Mouse (Mus musculus): ENCODE measurements at regions not wholly inside any gene's neighbourhood (a gene's known extent, or its start where the extent isn't known, plus 50 kb on each side); places are given as distances from the start of the nearest gene placed in this dataset.
"Not testable (repeated sequence)": the region's sequence is repeated elsewhere in the genome, so short reads cannot be mapped to it uniquely, and the experiment has no call there.

DNA sequence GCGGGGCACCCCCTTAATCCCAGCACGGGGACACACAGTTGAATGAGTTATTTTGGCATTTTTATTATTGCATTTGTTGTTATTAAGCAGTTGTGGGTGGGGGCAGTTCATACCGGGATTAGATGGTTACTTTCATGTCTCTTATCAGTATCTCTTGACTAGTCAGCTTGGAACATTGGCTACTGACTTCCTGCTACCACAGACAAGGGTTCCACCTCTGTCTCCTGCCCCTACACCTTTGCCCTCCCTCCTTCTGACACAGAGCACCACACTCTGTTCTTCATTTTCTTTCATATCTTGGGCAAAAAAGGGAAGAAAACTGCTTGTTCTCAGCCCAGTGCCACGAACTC, 99.1 kb upstream of the Cpsf6 start:
- DNase-seq (ENCODE audit: low spot score in 2 of 2): no peak

- DNase-seq (ENCODE audit: low spot score in 2 of 2): no peak
These were observed 98.6 kb upstream of the Cpsf6 start for GRCm38 (mm10) chr10:117478202-117478930.

DNA sequence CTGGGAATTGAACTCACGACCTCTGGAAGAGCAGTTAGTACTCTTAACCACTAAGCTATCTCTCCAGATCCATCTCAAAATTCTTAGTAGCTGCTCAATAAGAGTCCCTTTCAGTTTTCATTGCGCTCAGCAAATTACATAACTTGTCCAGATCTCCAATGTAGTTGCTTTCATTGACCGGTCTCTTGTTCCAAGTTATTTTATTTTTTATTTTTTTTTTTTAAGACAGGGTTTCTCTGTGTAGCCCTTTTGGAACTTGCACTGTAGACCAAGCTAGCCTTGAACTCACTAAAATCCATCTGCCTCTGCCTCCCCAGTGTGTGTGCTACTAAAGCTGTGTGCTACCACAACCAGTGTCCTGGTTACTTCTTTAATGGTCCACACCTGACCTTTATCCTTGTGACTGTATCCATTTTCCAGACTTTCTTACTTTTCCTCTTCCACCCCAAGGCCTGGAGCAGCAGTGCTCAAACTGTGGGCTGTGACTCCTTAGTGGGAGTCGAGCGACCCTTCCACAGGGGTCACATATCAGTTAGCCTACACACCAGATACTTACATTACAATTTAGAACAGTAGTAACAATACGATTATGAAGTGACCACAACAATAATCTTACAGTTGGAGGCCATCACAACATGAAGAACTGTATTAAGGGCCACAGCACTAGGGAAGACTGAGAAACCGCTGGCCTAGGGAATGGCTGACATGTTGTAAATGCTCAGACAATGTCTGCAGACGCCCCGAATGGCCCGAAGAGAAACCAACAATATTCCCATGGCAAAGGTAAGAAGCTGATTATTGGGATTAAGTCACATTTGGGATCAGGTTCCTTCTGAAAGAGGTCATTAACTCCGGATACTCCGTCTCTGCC, 97.8 kb upstream of the Cpsf6 start:
- no peak for DNase-seq (ENCODE audit: low spot score in 2 of 2)

DNA sequence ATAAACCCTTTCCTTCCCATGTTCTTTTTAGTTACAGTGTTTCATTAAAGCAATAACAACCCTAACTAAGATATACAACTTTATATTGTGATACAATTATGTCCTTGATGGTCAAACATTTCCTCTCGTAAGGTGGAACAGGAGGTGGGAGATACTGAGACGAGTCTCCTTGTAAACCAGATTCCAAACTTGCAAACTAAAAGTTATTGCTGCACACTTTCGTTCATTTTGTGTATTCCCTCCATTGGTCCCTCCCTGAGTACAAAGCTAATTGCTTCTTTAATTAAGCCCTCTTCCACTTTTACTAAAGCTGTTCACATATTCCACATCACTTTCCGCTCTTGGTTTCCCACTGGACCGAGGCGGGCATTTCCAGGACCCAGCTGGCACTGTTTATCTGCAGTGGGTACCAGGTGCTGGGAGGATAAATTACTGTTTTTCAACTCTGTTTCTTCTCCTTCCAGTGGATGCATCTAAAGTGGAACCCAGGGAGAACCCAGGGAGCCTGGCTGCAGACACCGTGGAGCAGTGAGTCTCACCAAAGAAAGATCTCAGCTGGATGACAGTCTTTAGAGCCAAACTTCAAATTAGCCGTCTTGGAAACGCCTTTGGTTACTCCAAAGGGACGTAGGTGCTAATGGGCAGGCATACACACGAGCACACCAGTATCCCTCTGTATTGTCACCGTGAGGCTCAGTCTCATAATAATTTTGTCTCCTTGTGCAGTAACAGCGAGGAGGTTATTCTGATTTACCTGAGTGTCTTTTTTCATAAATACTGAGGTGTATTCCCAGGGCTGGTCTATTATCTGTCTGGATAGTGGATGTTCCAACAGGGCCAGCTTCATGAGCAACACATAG, 95.5 kb upstream of the Cpsf6 start:
- no peak for DNase-seq (ENCODE audit: low spot score in 2 of 2)

DNA sequence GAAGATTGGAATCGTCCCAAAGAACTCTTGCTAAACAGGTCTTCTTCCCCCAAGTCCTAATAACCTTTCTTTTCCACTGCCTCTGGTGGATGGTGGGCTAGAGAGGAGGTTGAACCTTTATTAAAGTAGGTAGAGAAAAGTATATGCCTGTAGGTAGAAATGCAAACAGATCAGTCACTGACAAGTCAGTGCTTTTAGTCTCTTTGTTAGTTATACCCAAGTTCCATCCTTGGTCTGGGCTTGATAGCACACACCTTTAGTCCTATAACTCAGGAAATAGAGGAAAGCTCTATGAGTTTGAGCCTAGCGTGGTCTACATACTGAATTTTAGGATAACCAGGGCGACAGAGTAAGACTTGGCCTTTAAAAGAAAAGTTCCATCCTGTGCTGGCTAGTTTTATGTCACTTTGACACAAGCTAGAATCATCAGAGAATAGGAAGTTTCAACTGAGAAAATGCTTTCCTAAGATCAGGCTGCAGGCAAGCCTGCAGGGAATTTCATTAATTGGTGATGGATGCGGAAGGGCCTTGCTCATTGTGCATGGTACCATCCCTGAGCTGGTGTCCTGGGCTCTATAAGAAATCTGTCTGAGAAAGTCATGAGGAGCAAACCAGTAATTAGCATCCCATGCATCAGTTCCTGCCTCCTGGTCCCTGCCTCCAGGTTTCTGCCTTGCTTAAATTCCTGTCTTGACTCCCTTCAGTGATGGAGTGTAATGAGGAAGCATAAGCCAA, 94.7 kb upstream of the Cpsf6 start:
- no peak for DNase-seq (ENCODE audit: low spot score in 2 of 2)

GRCm38 (mm10) chr10:117473471-117473870, 93.7 kb upstream of the Cpsf6 start:
- DNase-seq (ENCODE audit: low spot score in 2 of 2): no peak

DNA sequence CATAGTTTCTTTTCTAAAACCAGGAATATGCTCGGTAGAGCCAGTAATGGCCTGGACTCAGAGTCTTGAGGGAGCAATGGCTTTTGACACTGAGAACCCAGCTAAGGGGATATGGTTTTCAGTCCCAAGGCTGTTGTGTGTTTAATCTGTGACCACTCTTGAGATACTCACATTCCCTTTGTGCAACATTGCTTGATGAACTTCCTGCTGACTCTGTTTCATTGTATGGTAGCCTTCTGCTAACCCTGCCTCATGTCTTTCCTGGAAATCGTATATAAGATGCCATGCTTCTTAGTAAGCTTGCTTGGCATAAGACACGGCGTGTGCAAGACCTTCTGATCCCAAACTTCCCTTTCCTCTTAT, 92.7 kb upstream of the Cpsf6 start:
- no peak for DNase-seq (ENCODE audit: low spot score in 2 of 2)

DNA sequence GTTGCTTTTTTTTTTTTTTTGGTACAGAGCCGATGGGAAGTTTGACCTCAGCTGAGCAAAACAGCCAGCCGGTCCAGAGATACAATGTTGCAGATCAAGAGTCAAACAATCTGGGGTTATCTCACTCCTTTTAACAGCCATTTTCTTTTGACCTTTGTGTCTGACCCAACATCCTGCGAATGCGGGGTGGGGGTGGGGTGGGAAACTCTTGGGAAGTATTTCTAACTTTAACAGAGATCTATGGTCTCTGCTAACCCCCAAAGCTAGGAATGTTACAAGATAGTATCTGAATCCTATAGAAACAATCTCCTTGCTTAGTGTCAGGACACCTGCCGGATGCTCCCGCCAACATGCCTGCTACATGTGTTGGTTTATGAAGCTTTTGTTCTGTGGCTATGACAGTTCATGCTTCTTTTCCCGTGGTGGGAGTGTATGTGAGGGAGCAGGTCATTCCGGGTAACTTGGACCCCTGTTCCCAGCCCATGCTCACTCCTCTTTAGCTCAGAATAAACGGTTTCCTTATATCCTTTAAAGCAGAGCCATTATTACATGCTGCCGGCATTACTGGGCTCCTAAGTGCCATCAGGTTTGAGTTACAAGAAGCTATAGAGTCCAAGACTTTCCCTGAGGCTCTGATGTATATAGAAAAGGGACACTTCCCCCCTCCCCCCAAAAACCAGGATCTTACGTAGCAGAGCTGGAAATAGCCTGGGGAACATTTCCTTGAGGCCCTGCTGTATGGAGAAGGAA, 92.2 kb upstream of the Cpsf6 start:
- no peak for DNase-seq (ENCODE audit: low spot score in 2 of 2)

GRCm38 (mm10) chr10:117471036-117471817, 91.4 kb upstream of the Cpsf6 start:
- no peak for DNase-seq (ENCODE audit: low spot score in 2 of 2)

DNA sequence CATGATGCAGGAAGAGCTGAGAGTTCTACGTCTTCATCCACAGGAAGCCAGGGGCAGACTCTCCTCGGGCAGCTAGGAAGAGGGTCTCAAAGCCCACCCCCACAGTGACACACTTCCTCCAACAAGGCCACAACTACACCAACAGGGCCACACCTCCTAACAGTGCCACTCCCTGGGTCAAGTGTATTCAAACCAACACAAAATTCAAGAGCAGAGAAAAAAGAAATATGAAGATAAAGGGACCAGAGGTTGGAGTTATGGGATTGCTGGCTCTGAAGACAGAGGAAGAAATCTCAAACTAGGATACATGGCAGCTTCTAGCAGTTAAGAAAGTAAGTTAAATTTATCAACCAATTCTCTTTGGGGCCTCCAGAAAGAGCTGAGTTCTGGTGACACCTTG, 90.7 kb upstream of the Cpsf6 start:
- no peak for DNase-seq (ENCODE audit: low spot score in 2 of 2)

- no peak for DNase-seq (ENCODE audit: low spot score in 2 of 2)
These were observed 89.8 kb upstream of the Cpsf6 start for GRCm38 (mm10) chr10:117469573-117470090.

- DNase-seq (ENCODE audit: low spot score in 2 of 2): no peak
These were observed 89.2 kb upstream of the Cpsf6 start for GRCm38 (mm10) chr10:117468931-117469572.

DNA sequence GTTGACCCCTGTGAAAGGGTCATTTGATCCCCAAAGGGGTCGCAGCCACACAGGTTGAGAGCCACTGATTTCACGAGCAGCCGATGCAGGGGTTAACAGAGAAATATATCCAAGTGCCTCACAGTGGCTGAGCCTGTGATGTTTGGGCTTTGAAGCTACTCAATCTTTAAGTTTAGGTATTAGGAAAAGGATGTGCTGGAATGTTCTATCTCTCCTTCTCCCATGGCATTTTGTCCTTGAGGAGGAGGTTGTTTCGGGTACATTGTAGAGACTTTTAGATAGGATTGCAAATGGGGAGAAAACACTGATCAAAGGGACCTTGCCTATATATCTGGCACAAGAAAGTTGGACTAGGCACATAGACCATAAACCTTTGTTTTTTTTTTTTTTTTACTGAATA, 88.6 kb upstream of the Cpsf6 start:
- no peak for DNase-seq (ENCODE audit: low spot score in 2 of 2)

GRCm38 (mm10) chr10:117467161-117467560, 87.3 kb upstream of the Cpsf6 start:
- DNase-seq (ENCODE audit: low spot score in 2 of 2): no peak

- DNase-seq (ENCODE audit: low spot score in 2 of 2): no peak
These were observed 86.6 kb upstream of the Cpsf6 start for GRCm38 (mm10) chr10:117466391-117466790.

- no peak for DNase-seq (ENCODE audit: low spot score in 2 of 2)
These were observed 85.9 kb upstream of the Cpsf6 start for GRCm38 (mm10) chr10:117465671-117466250.

GRCm38 (mm10) chr10:117465058-117465660, 85.3 kb upstream of the Cpsf6 start:
- DNase-seq (ENCODE audit: low spot score in 2 of 2): no peak

GRCm38 (mm10) chr10:117464331-117464730, 84.5 kb upstream of the Cpsf6 start:
- not testable (repeated sequence) for DNase-seq (ENCODE audit: low spot score in 2 of 2)

Data from adrenal gland, postnatal 4 days (tissue).